Mouse (Mus musculus) G1E (cell line): Measurements from ENCODE around the gene Ech1. TPM values are rescaled to one million over a fixed set of nuclear protein-coding genes. Genes with fewer than 3 reads are reported as not detected.

Experiments
- ATAC-seq: 2 replicates; pipeline ENCODE4 v1.8.0; 2016; ENCODE audit warnings: mild to moderate bottlenecking; ENCODE audit not compliant: insufficient number of reproducible peaks, poor library complexity, low FRiP score, severe bottlenecking; ENCODE audit errors: extremely low read depth
- DNase-seq: peaks from one replicate; pipeline ENCODE4 v3.0.0; 2012; ENCODE audit warnings: low spot score
- H3K27me3 ChIP-seq: 2 replicates; pipeline ENCODE4 v1.6.1; 2012; ENCODE audit warnings: mild to moderate bottlenecking, low read length, inconsistent platforms; ENCODE audit not compliant: insufficient read depth
- H3K36me3 ChIP-seq: replicated peaks from 2 replicates; pipeline ENCODE3; 2012; ENCODE audit warnings: mild to moderate bottlenecking, inconsistent platforms
- H3K4me1 ChIP-seq: 2 replicates; pipeline ENCODE4 v1.6.1; 2012; ENCODE audit warnings: low read depth, low read length, inconsistent platforms, mixed read lengths; ENCODE audit not compliant: insufficient read depth
- H3K4me3 ChIP-seq: 2 replicates; pipeline ENCODE4 v1.5.1; 2012; ENCODE audit warnings: low read depth, mild to moderate bottlenecking, inconsistent platforms, low read length, moderate library complexity, mixed read lengths
- H3K9me3 ChIP-seq: replicated peaks from 2 replicates; pipeline ENCODE4 v1.6.1; 2012; ENCODE audit warnings: inconsistent platforms
- CTCF ChIP-seq: IDR thresholded peaks from 2 replicates; pipeline ENCODE4 v1.5.1; 2012; ENCODE audit warnings: low read depth, low read length, inconsistent platforms, mixed read lengths
- GATA1 ChIP-seq: IDR thresholded peaks from 2 replicates; pipeline ENCODE4 v1.6.1; 2012; ENCODE audit warnings: borderline replicate concordance, low read length, inconsistent platforms, mixed read lengths
- GATA2 ChIP-seq: IDR thresholded peaks from 2 replicates; pipeline ENCODE4 v1.6.1; 2012; ENCODE audit warnings: low read depth, low read length, inconsistent platforms, borderline replicate concordance
- POLR2AphosphoS5 ChIP-seq: IDR thresholded peaks from 2 replicates; pipeline ENCODE4 v1.6.1; 2012; ENCODE audit warnings: low read depth, low read length, inconsistent platforms; ENCODE audit not compliant: insufficient replicate concordance
- TAL1 ChIP-seq: conservative IDR thresholded peaks from 2 replicates; pipeline ENCODE4 v1.6.1; 2012; ENCODE audit warnings: low read depth, low read length, inconsistent platforms, mixed read lengths
- polyA plus RNA-seq: library from polyadenylated mRNA; stranded (reverse); fragments of >175 nt; gene quantifications from 2 replicates; pipeline ENCODE4 v1.2.3, GENCODE M21; 2012
- total RNA-seq, 2 experiments: library from RNA; stranded (forward) in 1 of 2; stranded (reverse) in 1 of 2; fragments of 200-1000 nt in 1 of 2; fragments of >200 nt in 1 of 2; fragmentation: Nextera tagmentation in 1 of 2; gene quantifications; 2 replicates each; pipeline ENCODE4 v1.2.3; 2014 to 2017

Gene Ech1
- total and polyA plus RNA-seq, 3 experiments: 33.1 to 102 (median 78.5) TPM

GRCm38 (mm10) chr7:28801451-28801850 lies 23.6 kb upstream of the Ech1 start:
- H3K27me3 ChIP-seq: no peaks in the 10 kb centered on the region
- no peaks in the 10 kb centered on the region for H3K9me3 ChIP-seq
- no peak for DNase-seq
- H3K36me3 ChIP-seq: no peaks in the 10 kb centered on the region
- no peak for ATAC-seq
- TF ChIP-seq CTCF: no peak
- TF ChIP-seq TAL1: no peak
- TF ChIP-seq GATA2: no peak
- TF ChIP-seq POLR2AphosphoS5: no peak
- TF ChIP-seq GATA1: no peak
- H3K4me3 ChIP-seq: no peak overlapping the region
- peaks cover 29% of the 10 kb centered on the region for H3K4me1 ChIP-seq

GRCm38 (mm10) chr7:28801901-28802670 lies 22.9 kb upstream of the Ech1 start:
- Histone ChIP-seq H3K4me1 (peaks cover 27% of the 10 kb centered on the region), H3K4me3 (no peak overlapping the region), H3K36me3 (no peaks in the 10 kb centered on the region), H3K9me3 (no peaks in the 10 kb centered on the region), H3K27me3 (no peaks in the 10 kb centered on the region)
- ATAC-seq (no peak), DNase-seq (no peak)
- TF ChIP-seq GATA2: no peak
- TF ChIP-seq TAL1: no peak
- TF ChIP-seq POLR2AphosphoS5: no peak
- no peak for TF ChIP-seq GATA1
- TF ChIP-seq CTCF: no peak

- DNase-seq: no peak
Measured at GRCm38 (mm10) chr7:28802846-28803588, 22.0 kb upstream of the Ech1 start.

DNA sequence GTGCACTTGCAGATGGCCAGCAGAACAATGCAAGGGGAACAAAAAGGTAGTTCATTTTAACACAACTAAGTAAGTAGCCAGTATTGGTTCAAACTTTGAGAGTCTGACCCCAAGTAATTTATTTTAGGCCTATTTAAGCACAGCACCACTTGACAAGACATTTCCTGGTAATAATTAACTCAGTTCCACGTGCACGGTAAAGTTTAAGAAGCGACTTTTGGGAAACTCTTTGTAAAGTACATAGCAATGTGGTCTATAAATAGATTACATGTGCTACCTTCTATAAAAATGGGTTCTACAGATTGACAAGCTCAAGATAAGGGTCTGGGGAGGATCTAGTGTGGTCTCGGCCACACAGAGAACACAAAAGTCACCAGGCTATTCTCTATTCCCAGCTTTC lies 21.3 kb upstream of the Ech1 start:
- no peak for ATAC-seq

More at GRCm38 (mm10) chr7:28802846-28803588, 22.0 kb upstream of the Ech1 start:
- H3K9me3 ChIP-seq: no peaks in the 10 kb centered on the region
- no peak overlapping the region for H3K4me3 ChIP-seq
- no peak for ATAC-seq
- H3K4me1 ChIP-seq: peaks cover 29% of the 10 kb centered on the region
- TF ChIP-seq CTCF (no peak), GATA1 (no peak), TAL1 (no peak), GATA2 (no peak), POLR2AphosphoS5 (no peak)
- no peaks in the 10 kb centered on the region for H3K36me3 ChIP-seq
- no peaks in the 10 kb centered on the region for H3K27me3 ChIP-seq

DNA sequence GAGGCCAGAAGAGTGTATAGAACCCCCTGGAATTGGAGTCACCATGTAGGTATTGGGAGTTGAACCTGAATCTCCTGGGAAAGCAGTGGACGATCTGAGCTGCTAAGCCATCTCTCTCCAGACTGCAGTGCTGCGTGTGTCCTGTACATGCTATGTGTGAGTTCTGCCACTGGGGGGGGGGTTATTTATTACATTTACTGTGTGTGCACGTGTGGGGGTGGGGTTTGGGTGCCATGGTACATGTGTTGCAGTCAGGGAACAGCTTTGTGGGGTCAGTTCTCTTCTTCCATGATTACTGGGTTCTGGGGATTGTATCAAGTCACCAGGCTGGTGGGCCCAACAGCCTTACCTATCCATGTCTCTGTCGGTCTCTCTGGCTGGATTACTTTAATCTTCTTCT lies 18.1 kb upstream of the Ech1 start:
- Histone ChIP-seq H3K4me3 (no peak overlapping the region), H3K4me1 (peaks cover 41% of the 10 kb centered on the region), H3K27me3 (no peaks in the 10 kb centered on the region), H3K9me3 (no peaks in the 10 kb centered on the region), H3K36me3 (peaks cover 2% of the 10 kb centered on the region)
- ATAC-seq: no peak
- no peak for DNase-seq
- TF ChIP-seq GATA1 (no peak), CTCF (no peak), POLR2AphosphoS5 (no peak), TAL1 (no peak), GATA2 (no peak)

More for the DNA sequence above, 21.3 kb upstream of the Ech1 start:
- H3K4me1 ChIP-seq: peaks cover 34% of the 10 kb centered on the region
- H3K27me3 ChIP-seq: no peaks in the 10 kb centered on the region
- TF ChIP-seq GATA1 (no peak), POLR2AphosphoS5 (no peak), TAL1 (no peak)
- DNase-seq: no peak
- H3K9me3 ChIP-seq: no peaks in the 10 kb centered on the region
- no peaks in the 10 kb centered on the region for H3K36me3 ChIP-seq
- H3K4me3 ChIP-seq: no peak overlapping the region

DNA sequence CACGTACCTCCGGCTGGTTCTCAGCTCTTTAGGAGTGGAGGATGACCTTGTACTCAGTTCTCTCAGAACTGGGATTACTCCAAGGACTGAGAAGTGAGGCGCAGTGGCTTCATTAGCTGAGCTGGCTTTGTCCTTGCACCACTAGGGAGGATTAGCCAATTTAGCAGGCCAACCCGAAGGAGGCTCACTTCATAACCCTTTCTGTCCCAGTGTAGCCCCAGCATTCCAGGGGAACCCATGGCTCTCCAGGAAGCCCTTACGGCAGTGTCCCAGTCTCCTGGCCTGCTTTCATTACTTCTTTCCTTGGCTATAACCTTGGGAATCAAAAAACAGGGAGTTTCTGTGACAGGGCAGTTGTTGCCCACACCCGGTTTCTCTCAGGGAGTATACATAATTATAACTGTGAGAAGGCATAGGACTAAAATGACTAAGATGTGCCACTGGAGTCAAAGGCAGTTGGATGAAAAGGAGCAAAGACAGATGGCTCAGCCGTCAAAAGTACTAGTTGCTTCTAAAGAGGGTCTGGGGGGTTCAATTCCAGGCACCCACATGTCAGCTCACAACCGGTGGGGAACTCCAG lies 17.3 kb upstream of the Ech1 start:
- peaks cover 11% of the 10 kb centered on the region for H3K36me3 ChIP-seq
- H3K4me1 ChIP-seq: peaks cover 43% of the 10 kb centered on the region
- H3K4me3 ChIP-seq: peak overlapping the region; percentile 91
- no peaks in the 10 kb centered on the region for H3K27me3 ChIP-seq
- no peak for ATAC-seq
- no peaks in the 10 kb centered on the region for H3K9me3 ChIP-seq
- TF ChIP-seq POLR2AphosphoS5: no peak
- no peak for TF ChIP-seq TAL1
- no peak for TF ChIP-seq GATA1
- no peak for TF ChIP-seq CTCF
- no peak for TF ChIP-seq GATA2
- DNase-seq: no peak
